ENCODE assay signal across 9 mouse cellular contexts in the genomic region with DNA sequence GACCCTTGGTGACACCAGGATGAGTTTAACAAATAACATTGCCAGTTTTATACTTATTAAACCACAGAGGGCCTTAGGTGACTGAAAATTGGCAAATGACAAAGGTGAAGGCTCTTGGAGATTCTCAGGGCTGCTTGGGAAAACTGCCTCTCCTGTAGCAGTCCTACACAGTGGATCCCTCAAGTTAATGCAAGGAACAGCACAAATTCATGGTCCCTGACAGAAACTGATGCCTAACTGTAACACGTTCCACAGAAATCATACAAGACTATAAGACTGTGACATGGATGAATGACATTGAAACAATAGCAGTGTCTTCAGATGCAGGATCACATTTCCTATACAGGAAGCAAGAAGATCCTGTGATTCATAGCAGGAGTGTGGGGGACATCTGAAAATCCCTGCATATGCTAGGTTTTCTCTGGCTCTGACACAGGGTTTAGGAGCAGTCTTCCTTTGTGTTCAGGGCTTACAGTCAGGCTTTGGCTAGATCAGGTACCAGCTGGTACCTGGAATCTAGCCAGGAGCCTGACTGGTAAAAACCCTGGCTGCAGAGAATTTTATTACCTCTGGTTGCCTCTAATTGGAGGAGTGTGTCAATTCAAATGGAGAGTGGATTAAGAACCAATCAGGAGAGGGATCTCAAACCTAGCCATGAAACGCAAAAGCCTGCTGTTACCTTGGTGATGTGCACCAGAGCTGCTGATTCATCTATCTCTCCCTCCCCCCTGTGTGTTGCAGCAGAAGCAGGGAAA.
DNase-seq lines count a peak whose midpoint lies in the region; ATAC-seq and TF ChIP-seq lines count a peak whose summit lies in the region.
"Had no signal": no experiment of that assay in that cellular context is flagged by ENCODE, and none has a peak within 500 bp of the region (broad histone marks: within the 10 kb centered on the region; RNA-seq: fewer than 3 reads in every experiment).

No protein-coding gene starts in this region.

- H3K4me3 ChIP-seq in cerebellum, adult 2 months (replicated peaks; ENCODE audit: insufficient read depth, low read depth, low read length): no peak overlapping the region
- H3K4me3 ChIP-seq in hindbrain, embryonic 12.5 days: no peak overlapping the region
- H3K4me3 ChIP-seq: embryonic facial prominence, embryonic 13.5 days had no signal

- no peaks in the 10 kb centered on the region; the same call in 1 of the 2 replicates for H3K9me3 ChIP-seq in hindbrain, embryonic 12.5 days (replicated peaks)

- WGBS in cerebellum, adult 2 months: 37% methylated on average over 2 of the region's 2 CpGs
- WGBS in hindbrain, embryonic 12.5 days: 51% methylated on average over 2 of the region's 2 CpGs

- intact Hi-C loops in left cerebral cortex, postnatal 10 days (cut with DNase I): no loop called here

- no peak for TF ChIP-seq CTCF in cerebellum, adult 2 months (IDR thresholded peaks at IDR 0.05; ENCODE audit: borderline replicate concordance, insufficient read depth, low read depth, low read length)

- H3K36me3 ChIP-seq in hindbrain, embryonic 12.5 days: no peaks in the 10 kb centered on the region
- H3K36me3 ChIP-seq: embryonic facial prominence, embryonic 13.5 days had no signal

- H3K27me3 ChIP-seq in cerebellum, adult 2 months (ENCODE audit: control insufficient read depth, insufficient read depth, low read length): no peaks in the 10 kb centered on the region
- H3K27me3 ChIP-seq in hindbrain, embryonic 12.5 days: no peaks in the 10 kb centered on the region
- H3K27me3 ChIP-seq: embryonic facial prominence, embryonic 13.5 days had no signal

- peak; percentile 93 for ATAC-seq in hindbrain, embryonic 12.5 days (ENCODE audit: low FRiP score)

- 0 out of 2 replicates have a peak overlapping the region, but pooled peaks have one; percentile 5 for H3K9ac ChIP-seq in hindbrain, embryonic 12.5 days
- H3K9ac ChIP-seq: embryonic facial prominence, embryonic 13.5 days had no signal

- H3K4me2 ChIP-seq in hindbrain, embryonic 12.5 days (replicated peaks): no peak overlapping the region
- H3K4me2 ChIP-seq: embryonic facial prominence, embryonic 13.5 days had no signal

- peak overlapping the region; percentile 33; the same call in 1 of the 2 replicates for H3K27ac ChIP-seq in cerebellum, adult 2 months (ENCODE audit: insufficient read depth, low read length)
- peak overlapping the region; percentile 85 for H3K27ac ChIP-seq in hindbrain, embryonic 12.5 days
- H3K27ac ChIP-seq: embryonic facial prominence, embryonic 13.5 days had no signal

- H3K4me1 ChIP-seq in cerebellum, adult 2 months (ENCODE audit: control insufficient read depth, insufficient read depth, low read length): peaks cover 3% of the 10 kb centered on the region; the same call in 1 of the 2 replicates
- 0 out of 2 replicates have a peak, but pooled peaks cover 3% of the 10 kb centered on the region for H3K4me1 ChIP-seq in hindbrain, embryonic 12.5 days
- H3K4me1 ChIP-seq: embryonic facial prominence, embryonic 13.5 days had no signal

- TF ChIP-seq POLR2A in cerebellum, adult 2 months (IDR thresholded peaks at IDR 0.05; ENCODE audit: borderline replicate concordance, insufficient read depth, low read length): no peak

- DNase-seq in adrenal gland, adult 2 months: peak; percentile 22
- no peak for DNase-seq in adrenal gland, postnatal 4 days (ENCODE audit: low spot score in 2 of 2)
- peak; percentile 58 to 84 for DNase-seq in cerebellum, adult 2 months
- DNase-seq in left cerebral cortex, postnatal 10 days (ENCODE audit: extremely low spot score in 1 of 2, low spot score in 2 of 2): peak; percentile 31 to 63
- DNase-seq in right cerebral cortex, postnatal 10 days (ENCODE audit: low spot score in 2 of 2): peak; percentile 54 to 84
- DNase-seq in thymus, postnatal 4 days: no peak
- no peak for DNase-seq in urinary bladder, adult 18-20 months (ENCODE audit: low spot score in 2 of 2)

Comparison
In these comparisons a context has a peak if more than half of its experiments do, and no peak if none do; other contexts are left out.
1. DNase-seq: peak in adrenal gland, adult 2 months (single experiment), cerebellum, adult 2 months (2 of 2), left cerebral cortex, postnatal 10 days (2 of 2) and right cerebral cortex, postnatal 10 days (2 of 2); none in adrenal gland, postnatal 4 days (0 of 2), thymus, postnatal 4 days (single experiment) and urinary bladder, adult 18-20 months (0 of 2).